Mouse (Mus musculus): ENCODE results near the gene Gjd3.

Gene Gjd3

DNA sequence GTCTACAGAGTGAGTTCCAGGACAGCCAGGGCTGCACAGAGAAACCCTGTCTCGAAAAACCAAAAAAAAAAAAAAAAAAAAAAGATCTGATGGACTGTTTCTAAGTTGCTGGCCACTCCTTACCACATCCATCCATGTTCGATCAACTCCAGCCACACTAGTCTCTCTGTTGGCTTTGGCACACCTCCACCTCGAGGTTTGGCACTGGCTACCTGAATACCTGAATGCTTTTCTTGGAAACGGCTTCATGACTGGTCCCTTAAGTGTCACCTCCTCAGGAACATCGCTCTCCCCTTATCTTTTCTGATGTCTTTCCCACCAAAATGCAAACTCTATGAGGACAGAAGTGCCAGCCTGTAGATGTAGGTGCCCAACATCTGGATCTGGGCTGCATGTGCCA lies 3.5 kb downstream of the Gjd3 start:
- DNase-seq, result no peak

DNA sequence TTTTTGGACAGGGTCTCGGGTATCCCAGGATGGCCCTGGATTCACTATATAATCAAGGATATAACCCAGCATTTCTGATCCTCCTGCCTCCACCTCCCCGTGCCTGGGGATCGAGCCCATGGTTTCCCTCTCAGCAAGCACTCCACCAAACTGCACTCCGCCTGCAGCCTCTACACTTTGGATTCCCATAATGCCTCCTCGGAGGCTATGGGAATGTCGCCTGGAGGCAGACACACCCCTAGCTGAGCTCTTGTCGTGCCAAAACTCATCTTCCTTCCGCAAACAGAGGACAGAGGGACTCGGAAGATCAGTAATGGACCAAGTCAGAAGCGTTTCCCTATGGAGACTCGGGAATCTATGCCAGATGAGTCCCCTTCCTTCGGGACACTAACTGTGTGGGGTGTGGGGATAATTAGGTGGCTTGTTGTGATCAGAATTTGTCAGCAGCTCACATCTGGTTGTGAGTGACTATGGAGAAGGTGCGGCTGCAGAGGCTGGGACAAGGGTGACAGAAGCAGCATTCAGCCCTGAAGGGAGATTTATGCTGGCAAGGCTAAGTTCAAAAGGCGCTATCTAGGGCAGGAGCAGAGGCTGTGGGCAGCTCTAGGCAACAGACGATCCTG lies 4.2 kb downstream of the Gjd3 start:
- no peak for DNase-seq

- peak; percentile 86 for DNase-seq
Measured at GRCm38 (mm10) chr11:98974871-98975719, 7.7 kb downstream of the Gjd3 start.

- no peak for DNase-seq
Measured at GRCm38 (mm10) chr11:98974213-98974612, 8.6 kb downstream of the Gjd3 start.

GRCm38 (mm10) chr11:98973584-98973983 lies 9.2 kb downstream of the Gjd3 start:
- no peak for DNase-seq

GRCm38 (mm10) chr11:98972801-98973360 lies 9.9 kb downstream of the Gjd3 start:
- no peak for DNase-seq

- DNase-seq, result peak; percentile 92
Measured at GRCm38 (mm10) chr11:98972215-98972614, 10.6 kb downstream of the Gjd3 start.

DNA sequence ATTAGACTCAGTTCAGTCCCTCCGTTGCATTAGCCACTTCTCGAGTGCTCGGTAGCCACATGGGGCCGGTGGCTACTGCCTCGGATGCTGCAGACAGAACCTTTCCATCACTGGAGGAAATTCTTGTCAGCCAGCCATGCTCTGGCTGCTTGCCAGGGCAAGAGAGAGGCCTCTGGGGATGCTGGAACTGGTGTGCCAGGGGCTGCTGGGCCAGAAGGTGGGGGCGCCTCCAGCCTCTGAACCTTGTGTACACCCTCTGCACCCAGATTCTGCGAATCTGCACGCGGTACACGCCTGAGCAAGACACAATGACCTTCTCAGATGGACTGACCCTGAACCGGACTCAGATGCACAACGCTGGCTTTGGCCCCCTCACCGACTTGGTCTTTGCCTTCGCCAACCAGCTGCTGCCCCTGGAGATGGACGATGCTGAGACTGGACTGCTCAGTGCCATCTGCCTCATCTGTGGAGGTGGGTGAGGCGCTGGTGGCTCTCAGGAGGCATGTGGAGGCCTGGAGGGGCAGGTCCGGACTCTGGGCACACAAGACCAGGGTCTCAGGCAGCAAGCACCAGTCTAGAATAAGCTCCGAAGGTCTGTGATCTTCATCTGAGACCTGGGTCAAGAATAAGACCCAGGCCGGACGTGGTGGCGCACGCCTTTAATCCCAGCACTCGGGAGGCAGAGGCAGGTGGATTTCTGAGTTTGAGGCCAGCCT lies 11.3 kb downstream of the Gjd3 start:
- DNase-seq, result peak; percentile 80

DNA sequence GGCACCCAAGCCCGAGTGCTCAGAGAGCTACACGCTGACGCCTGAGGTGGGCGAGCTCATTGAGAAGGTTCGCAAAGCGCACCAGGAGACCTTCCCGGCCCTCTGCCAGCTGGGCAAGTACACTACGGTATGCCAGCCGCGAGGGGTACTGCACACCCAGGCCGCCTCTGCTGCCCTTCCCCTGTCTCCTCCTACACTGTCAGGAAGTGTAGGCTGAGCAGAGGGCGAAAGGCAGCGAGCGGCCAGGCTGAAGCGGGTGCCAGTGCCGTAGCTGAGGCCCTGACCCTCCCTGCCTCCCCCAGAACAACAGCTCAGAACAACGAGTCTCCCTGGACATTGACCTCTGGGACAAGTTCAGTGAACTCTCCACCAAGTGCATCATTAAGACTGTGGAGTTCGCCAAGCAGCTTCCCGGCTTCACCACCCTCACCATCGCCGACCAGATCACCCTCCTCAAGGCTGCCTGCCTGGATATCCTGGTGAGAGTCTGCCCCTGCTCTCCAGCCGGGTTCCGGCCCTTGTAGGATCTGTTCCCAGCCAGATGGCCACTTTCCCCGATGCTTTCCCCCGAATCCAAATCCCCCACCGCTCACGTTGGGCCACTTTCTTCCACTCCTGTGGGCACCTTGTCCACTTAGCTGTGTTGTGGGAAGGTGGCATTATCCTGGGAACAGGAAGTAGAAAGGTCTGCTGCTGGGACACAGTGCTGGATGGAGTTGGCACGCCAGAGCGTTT lies 12.5 kb downstream of the Gjd3 start:
- DNase-seq, result no peak

- no peak for DNase-seq
Measured at GRCm38 (mm10) chr11:98969496-98969927, 13.3 kb downstream of the Gjd3 start.

- no peak for DNase-seq
Measured at GRCm38 (mm10) chr11:98968716-98969495, 13.9 kb downstream of the Gjd3 start.

DNA sequence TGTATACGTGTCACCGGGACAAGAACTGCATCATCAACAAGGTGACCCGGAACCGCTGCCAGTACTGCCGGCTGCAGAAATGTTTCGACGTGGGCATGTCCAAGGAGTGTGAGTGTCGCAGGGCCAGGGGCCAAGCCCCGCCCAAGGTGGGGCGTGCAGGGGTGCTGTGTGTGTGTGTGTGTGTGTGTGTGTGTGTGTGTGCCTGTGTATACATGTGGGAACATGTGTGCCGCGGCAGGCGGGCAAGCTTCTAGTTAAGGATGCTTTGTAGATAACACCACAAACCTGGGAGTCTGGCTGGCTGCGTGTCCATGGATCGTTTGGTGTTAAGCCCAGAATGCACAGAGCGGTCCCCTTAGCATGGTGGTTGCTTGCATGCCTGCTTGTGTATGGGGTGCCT lies 14.7 kb downstream of the Gjd3 start:
- no peak for DNase-seq

DNA sequence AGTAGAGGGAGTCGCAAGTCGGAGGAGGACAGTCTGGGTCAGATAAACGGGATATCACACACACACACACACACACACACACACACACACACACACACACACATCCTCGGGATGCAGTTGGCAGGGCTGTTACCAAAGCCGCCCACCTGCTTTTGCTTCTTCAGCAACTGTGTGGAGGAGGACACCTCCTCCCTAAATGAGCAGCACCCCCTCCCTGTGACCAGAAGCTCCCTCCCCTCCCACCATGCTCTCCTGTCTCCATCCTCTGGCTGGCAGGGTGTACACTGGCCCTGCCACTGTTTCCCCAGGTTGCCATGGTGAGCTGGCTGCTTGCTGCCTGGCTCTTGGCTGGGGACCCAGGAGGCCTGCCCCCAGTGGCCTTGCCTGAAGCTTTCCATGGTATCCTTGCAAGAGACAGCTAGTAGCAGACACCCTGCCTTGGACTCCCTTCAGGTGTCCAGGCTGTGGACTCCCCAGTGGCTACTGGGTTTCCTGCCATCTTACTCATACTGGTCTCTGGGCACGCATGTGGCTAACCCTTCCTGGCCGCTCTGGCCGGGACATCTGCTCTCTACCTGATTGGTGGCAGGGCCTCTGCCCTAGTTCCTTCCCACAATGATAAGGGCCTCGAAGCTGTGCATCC lies 16.2 kb downstream of the Gjd3 start:
- peak; percentile 90 for DNase-seq

- DNase-seq, result no peak
Measured at GRCm38 (mm10) chr11:98965416-98966077, 17.3 kb downstream of the Gjd3 start.

- no peak for DNase-seq
Measured at GRCm38 (mm10) chr11:98964616-98965415, 18.0 kb downstream of the Gjd3 start.

DNA sequence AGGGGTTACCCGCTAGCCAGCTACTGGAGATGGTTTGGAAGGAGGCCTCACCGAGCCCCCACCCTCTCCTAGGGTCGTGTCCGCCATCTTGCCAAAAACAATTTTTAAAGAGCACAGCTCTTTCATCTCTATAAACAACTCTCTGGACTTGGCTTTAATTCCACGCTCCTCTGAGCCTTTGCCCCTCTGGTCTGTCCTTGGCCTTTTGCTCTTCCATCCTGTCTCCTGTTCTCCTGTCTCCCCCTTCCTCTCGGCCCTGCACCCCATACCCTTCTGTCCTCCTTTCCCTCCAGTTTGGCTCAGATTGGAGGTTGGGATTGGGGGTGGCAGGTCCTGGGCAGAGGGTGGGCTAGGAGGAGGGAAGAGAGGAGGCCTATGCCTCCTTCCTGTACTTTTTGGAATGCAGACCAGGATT lies 18.6 kb downstream of the Gjd3 start:
- DNase-seq, result no peak

GRCm38 (mm10) chr11:98963191-98964021 lies 19.4 kb downstream of the Gjd3 start:
- peak; percentile 96 for DNase-seq

GRCm38 (mm10) chr11:98962421-98963095 lies 20.3 kb downstream of the Gjd3 start:
- no peak for DNase-seq
